Mouse (Mus musculus) telencephalon, adult 2 months (tissue): Measurements from ENCODE around the gene Nuak2.

Experiments used
- DNase-seq: peaks from one replicate; pipeline ENCODE4 v3.0.0-alpha.2; 2011; ENCODE audit warnings: low read depth, low spot score

The Nuak2 gene

GRCm38 (mm10) chr1:132298425-132298800, 17.5 kb upstream of the Nuak2 start, which contains the start of gene Klhdc8a:
Klhdc8a (plus strand) TSS chr1:132298626.
- peak; percentile 43 for DNase-seq

GRCm38 (mm10) chr1:132298801-132299464, 17.0 kb upstream of the Nuak2 start:
- DNase-seq: no peak

GRCm38 (mm10) chr1:132299744-132300143, 16.2 kb upstream of the Nuak2 start:
- no peak for DNase-seq

DNA sequence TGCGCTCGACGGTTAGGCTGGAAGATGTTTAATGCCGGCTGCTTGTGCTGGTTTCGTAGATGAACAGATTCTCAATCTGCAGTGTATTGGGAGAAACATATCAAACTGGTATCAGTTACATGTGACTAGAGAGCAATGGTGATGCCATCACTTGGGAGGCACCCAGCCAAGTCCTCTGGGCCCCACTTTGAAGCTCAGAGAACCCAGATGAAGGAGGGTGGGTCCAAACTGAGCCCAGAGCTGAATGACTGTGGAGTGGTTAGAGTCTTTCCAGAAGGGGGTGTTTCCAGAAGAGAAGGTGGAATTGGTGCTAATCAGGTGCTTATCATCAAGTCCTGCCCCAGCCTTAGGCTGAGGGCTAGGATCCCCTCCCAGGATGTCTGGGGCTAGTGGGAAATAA, 14.7 kb upstream of the Nuak2 start:
- no peak for DNase-seq

GRCm38 (mm10) chr1:132302341-132302866, 13.5 kb upstream of the Nuak2 start:
- no peak for DNase-seq

DNA sequence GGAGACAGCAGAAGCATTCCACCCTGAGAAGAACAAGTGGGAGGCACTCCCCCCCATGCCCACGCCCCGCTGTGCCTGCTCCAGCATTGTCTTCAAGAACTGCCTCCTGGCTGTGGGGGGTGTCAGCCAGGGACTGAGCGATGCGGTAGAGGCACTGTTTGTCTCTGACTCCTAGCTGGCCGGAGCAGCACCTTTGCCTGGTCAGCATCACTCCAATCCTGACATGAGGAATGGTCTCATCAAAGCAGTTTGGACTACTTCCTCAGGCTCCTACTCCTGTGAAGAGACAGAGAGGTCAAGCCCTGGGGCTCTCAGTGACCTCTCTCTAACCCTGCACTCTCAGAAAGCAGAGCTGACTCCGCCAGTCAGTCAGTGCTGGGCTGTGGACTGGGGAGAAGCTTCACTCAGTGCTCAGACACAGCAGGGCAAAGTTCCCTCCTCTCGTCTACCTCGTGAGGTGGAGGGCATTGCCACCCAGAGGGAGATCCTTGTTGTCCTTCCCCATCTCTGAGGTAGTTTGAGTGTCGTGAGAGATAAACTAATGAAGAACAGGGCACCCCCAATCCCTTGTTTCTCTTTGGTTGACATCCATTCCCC, 11.2 kb upstream of the Nuak2 start:
- DNase-seq: no peak

DNA sequence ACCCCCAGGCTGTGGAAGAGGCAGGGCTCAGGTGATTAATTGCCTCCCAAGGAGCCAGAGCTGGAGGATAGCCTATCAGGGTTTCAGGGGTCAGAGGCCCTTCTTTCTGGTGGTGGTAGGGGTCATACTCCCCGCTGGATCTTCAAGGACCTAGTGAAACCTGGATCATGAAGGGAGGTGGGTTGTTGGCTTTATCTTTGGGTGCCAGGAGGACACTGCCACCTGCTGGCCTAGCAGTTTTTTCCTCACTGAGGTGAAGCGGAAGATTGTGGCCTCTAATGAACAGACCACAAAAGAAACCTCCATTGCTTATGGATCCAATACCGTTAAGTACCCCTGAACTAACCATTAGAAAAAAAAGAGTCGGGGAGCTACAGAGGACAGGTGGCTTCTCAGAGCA, 9.8 kb upstream of the Nuak2 start:
- DNase-seq: no peak

- DNase-seq: no peak
Measured at GRCm38 (mm10) chr1:132306808-132307207, 9.1 kb upstream of the Nuak2 start.

- DNase-seq: no peak
Measured at GRCm38 (mm10) chr1:132307962-132308361, 8.0 kb upstream of the Nuak2 start.

DNA sequence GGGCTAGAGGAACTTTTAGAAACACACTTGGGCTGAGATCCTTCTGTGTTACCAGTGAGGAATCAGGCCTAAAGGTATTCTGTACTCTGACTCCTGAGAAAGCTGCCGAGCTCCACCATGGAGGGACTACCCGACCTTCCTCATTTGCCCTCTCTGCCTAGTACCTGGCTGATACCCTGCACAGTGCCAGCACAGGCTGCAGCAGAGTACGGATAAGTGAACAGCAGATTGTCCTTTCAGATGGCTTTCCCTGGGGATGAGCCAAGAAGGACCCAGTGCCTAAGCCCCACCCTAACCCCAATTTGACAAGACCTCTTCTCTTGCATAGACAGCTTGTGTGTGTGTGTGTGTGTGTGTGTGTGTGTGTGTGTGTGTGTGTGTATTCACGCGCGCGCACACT, 7.3 kb upstream of the Nuak2 start:
- no peak for DNase-seq

- no peak for DNase-seq
Measured at GRCm38 (mm10) chr1:132310754-132311153, 5.2 kb upstream of the Nuak2 start.

- DNase-seq: no peak
Measured at GRCm38 (mm10) chr1:132311174-132311859, 4.6 kb upstream of the Nuak2 start.

- no peak for DNase-seq
Measured at GRCm38 (mm10) chr1:132312043-132312442, 3.9 kb upstream of the Nuak2 start.

DNA sequence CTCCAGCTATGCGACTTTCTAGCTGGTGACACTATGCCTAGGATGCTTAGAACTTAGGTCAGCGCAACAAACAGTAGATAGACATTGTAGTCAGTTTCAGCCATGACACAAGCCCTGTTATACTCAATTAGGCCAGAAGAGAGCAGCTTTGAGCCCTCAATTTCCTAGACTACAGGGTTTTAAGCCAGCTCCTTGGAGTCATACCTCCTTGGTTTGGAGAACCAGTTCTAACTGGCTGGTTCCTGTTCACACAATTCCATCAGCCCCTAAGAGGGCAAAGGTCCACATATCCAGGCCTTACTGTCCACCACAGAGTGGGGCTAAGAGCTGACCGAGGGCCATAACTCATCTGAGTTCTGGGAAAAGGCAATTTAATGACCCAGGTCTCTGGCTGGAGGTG, 3.2 kb upstream of the Nuak2 start:
- DNase-seq: no peak

DNA sequence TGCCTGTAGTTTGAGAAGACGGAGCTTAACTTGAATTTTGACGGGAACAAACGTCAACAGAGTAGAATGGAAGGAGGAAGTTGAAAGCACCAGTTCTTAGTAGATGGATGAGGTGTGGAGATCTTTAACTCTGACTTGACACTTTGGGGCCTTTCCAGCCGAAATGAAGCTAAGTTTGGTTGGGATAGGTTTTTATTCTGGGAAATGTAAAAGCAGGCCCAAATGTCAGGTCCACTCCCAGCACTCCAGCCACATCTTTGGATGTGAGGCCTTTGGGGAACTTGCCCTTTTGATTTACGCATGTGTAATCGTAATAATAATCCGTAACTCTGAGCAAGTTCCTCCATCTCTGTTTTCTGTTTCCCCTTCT, 684 bp downstream of the Nuak2 start:
- no peak for DNase-seq

DNA sequence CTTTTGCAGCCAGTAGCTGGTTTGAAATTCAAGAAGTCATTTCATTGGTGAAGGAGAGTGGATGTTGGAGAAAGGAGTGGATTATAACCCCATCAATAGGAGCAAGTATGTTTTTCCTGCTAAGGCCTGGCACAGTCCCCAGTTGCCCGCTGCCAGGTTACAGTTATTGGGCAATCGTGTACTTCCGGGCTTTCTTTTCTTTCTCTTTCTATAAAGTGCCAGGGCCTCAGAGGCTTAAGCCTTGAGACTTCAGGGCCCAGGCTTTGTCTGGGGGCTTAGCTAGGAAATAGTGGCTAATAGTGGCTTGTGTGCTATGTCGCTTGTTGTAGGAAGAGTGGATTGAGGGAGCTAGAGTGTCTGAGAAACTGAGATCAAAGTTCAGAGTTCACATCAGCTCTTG, 1.5 kb downstream of the Nuak2 start:
- no peak for DNase-seq

GRCm38 (mm10) chr1:132317894-132318863, 2.3 kb downstream of the Nuak2 start:
- DNase-seq: no peak

DNA sequence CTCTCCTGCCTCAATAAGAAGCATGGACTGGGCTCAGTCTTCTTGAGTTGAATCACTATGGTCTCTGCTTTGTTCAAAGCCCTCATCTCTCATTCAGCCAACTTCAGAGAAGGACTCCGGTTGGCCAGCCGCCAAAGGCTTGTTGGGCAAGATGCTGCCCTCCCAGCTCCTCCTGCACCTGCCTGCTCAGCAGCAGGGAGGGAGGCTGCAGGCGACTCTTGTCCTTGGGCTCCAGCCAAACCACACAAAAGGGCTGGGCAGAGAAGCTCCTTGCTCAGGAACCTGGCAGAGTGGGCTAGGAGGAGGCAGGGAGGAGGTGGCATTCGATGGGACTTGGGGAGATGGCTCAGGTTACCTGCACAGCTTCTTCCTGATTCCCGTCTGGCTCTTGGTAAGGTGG, 3.3 kb downstream of the Nuak2 start:
- no peak for DNase-seq

DNA sequence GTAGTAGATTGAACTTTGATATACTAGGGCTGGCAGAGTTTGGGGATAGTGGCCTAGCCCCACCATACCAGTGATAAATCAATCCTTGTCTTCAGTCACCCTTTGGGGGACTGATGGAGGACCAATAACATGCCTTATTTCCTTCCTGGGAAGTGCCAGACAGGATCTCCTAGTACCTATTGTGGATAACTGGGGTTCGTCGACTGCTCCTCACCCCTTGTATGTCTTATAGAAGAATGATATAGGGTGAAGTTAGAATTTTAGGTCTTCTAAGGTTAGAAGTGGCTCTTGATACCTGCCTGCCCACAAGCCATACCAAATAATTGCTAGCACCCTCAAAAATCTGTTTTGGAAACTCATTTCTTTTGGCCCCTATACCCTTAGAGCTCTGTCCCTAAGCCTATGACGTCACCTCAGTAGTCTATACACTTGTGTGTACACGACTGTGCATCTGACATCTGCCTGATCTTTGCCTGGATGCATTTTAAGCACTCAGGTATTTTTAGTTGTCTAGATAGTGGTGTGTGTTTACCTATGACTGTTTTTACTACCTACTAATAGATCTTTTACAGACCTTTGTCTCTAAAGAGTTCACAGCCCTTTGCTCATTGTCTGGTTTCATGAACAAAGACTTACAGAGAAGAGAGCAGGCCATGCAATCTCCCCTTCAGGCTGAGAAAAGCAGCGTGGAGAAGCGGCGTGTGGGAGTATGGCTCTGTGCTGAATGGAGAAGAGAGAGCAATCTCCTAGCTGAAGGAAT, 6.1 kb downstream of the Nuak2 start:
- DNase-seq: no peak

- no peak for DNase-seq
Measured at GRCm38 (mm10) chr1:132322711-132323542, 7.0 kb downstream of the Nuak2 start.
